Mouse (Mus musculus): ENCODE results near the gene Hipk1. TPM values are rescaled to one million over a fixed set of nuclear protein-coding genes. Genes with fewer than 3 reads are reported as not detected.
A peak's percentile ranks its signal among the peaks of the same experiment; 100 is the strongest.
"Not testable (repeated sequence)": the region's sequence is repeated elsewhere in the genome, so short reads cannot be mapped to it uniquely, and the experiment has no call there.

Hipk1 gene
- total RNA-seq (2021), result 10 to 100 TPM; 69.6 to 76.7 TPM
- long read RNA-seq, experiment 1, full-length matches to known transcripts, result 5 of 21 reads
- long read RNA-seq, experiment 1, partial matches to known transcripts, result 5 of 21 reads
- long read RNA-seq, experiment 1, other reads (novel, unspliced or antisense), result 11 of 21 reads
- long read RNA-seq, experiment 2, partial matches to known transcripts, result 4 of 18 reads
- long read RNA-seq, experiment 2, other reads (novel, unspliced or antisense), result 13 of 18 reads

DNA sequence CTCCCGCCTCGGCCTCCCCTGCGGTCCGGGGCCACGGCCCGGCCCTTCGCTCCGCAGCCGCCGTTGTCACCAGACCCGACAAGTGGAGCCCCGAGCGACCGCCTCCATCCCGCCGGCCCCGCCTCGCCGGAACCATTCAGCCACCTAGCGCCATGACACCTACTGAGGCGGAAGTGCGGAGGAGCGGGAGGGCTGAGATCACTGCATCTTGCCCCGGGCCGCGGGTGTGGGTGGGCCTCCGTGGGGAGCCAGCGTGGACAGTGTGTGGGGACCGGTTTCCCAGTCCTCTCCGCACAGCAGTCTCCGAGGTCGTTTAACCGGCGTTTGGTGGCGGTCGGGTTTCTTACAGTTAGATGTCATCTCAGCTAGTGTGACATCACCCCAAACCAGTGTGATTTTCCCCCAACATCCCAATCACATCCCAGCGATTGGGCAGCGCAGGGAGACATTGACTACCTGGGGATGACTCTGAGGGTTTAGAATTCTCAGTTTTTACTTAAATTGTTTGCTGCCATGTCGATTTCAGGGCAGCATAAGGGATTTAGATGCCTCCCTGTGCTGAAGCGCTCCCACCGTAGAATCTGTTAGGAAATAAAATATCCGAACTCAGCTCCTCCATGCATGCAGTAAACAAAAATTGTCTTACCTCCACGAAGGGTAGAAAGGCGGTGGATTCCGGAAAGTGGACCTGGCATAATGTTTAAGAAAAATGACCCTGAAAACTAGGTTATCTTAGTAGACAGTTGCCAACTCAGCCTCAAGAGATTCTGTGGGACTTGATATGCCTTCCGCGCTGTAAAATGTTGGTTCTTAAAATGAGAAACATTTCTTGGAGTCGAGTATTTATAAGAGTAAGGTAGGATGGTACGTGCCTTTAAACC lies at the start of gene Hipk1:
Gene Hipk1 (minus strand): TSS at position 334 of the 881 bp plus-strand sequence.
- DNase-seq (ENCODE audit: low spot score in 2 of 2), result peak; percentile 86 to 94

DNA sequence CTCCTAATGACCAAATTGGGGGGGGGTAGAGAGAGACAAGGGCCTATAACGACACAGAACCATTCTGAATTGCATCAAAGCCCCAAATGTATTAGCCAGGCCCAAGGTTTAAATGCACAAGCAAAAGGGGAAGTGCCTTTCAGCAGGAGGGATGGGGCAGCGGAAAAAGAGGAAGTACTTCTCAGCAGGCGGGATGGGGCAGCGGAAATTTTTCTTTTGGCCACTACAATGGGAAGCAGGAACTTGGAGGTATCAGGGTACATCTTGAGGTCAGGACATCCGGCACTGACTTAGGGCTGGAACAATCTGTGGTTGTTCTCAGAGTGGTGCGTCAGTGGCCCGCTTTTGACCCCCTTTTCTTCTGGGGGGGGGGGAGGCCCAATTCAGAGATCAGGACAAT lies 49.6 kb upstream of the Hipk1 start:
- DNase-seq (ENCODE audit: low spot score in 2 of 2), result not testable (repeated sequence)

DNA sequence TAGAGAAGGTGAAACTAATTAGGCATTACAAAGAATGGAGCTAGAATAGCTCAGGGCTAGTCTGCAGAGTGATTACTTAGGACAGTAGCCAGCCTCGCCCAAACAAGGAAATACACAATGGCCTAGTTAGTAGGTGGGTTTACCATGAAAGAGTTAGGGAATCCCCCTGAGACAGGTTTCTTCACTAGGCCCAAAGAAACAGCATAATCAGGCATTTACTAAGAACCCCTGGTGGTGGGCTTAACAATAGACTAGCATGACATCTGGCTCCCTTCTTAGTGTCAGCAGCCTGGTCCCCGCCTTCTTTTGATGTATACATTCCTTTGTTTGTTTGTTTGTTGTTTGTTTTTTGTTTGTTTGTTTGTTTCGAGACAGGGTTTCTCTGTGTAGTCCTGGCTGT lies 48.8 kb upstream of the Hipk1 start:
- DNase-seq (ENCODE audit: low spot score in 2 of 2), result not testable (repeated sequence)

DNA sequence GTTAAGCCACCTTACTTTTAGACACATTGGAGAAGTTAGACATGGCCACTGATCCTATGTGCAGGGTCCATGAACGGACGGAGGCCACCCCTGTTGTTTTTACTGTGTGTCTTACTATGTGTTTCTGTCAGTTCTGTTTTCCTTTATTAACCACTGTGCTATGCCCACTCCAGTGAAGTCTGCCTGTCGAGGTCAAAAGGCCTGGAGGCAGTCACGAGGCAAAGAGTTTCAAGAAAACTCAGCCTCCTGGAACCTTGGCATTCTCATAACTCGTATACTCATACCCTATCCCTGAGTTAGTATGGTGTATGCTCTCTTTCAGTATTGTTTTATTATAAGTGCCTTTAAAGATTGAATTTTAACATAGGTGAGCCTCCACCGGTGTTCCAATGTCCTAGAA lies 48.3 kb upstream of the Hipk1 start:
- DNase-seq (ENCODE audit: low spot score in 2 of 2), result no peak

DNA sequence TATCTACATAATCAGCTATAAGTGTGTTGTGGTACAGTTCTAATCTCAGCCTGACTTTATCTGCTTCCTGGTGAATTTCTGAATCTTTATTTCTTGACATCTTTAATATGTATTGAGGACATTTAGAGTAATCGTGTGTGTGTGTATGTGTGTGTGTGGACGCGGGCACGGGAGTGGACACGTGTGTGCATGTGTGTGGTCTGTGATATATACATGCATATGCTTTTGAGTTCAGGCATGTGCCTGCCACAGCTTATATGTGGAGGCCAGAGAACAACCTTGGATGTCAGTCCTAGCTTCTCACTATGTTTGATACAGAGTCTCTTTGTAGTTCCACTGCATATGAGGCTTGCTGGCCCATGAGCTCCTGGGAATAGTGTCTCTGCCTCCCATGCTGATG lies 45.1 kb upstream of the Hipk1 start:
- DNase-seq (ENCODE audit: low spot score in 2 of 2), result no peak

DNA sequence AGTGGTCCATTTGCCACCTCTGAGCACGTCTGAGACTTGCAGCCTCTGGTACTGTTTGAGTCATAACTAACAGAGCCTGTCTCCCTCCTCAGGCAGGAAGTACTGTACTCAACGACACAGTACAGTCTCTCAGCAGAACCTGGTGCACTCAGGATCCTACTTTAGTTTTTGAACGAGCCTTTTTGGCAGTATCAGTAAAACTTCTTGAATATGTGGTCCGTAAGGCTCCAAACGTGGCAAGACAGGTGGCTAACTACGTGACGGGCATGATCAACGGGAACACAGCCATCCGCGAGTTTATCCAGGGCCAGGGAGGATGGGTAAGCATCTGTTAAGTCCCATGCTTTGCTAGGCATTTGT lies 44.6 kb upstream of the Hipk1 start:
- no peak for DNase-seq (ENCODE audit: low spot score in 2 of 2)

DNA sequence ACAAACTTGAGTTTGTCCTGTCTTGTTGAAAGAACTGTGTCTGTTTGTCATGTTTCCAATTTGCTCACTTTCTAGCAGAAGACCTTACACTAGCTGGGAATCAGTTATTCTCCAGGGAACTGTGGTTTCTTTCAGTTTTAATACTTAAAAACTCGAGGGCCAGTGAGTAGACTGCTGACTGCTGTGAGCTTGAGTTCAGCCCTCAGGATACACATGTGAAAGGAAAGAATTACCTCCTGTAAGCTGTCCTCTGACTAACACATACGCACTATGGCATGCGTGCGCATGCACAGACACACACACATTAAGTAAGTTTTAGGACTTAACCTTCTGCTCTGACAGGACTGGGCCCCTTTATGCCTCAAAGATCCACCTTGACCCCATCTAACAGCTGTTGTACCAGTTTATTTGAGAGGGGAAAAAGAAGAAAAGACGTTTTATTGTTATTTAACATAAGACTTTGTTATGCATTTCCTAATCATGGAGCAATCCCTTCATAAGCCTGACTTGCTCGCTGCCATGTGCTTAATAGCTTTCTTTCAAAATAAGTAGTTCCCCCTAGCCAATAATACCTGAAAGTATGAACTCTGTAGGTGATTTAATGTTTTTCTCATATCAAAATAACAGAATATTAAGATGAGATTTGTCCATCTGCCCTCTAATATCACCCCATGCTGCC lies 44.0 kb upstream of the Hipk1 start:
- DNase-seq (ENCODE audit: low spot score in 2 of 2), result no peak

DNA sequence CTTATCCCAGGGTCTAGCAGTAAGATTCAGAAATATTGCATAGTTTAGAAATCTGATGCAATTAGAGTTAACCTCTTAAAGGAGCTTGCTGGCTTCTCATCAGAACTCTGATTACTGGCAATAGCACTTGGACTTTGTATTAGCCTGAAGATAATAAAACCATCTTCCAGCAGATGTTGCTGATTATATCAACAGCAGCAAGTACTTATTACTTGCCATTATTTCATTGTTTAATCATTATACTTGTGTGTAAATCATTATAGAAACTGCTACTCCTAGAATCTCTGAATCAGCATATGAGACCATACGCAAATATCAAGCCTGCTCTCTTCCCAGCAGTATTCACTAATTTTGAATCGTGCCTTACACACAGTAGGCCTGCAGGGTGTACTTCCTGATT lies 42.6 kb upstream of the Hipk1 start:
- no peak for DNase-seq (ENCODE audit: low spot score in 2 of 2)

DNA sequence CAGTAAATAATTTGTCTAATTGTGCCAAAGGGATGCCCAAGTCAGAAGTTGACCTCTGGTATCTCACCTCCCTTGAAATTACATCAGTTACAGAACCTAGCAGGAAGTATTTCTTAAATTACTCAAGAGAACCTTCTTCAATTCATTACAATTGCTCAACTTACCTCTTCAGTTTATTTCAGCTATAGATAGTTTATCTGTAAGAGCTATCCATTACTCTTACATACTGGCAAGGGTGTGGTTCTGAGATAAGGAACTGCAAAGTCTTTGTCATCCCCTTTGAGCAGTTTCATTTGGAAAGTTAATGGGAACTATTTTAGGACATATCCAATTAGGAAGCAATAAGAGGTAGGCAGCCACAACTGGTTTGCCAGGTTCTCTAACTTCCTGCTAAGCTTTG lies 41.1 kb upstream of the Hipk1 start, which contains the start of gene Bcl2l15:
Gene Bcl2l15 (plus strand): TSS at position 176 of the 400 bp plus-strand sequence.
- no peak for DNase-seq (ENCODE audit: low spot score in 2 of 2)

DNA sequence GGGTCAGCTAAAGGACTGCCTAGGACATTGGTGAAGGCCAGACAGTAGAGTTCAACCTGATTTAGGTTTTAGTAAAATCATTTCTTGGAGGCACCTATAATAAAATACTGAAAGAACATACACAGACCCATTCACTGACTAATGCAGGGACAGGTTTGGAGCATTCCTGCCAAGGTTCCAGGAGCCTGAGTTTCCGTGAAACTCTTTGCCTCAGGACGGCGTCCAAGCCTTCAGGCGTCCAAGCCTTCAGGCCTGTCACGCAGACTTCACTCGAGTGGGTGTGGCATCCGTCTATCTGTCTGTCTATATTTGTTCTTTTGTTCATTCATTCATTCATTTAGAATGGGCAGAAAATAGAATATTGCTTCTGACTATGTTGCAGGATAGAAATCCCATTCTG lies 39.8 kb upstream of the Hipk1 start:
- DNase-seq (ENCODE audit: low spot score in 2 of 2), result no peak

DNA sequence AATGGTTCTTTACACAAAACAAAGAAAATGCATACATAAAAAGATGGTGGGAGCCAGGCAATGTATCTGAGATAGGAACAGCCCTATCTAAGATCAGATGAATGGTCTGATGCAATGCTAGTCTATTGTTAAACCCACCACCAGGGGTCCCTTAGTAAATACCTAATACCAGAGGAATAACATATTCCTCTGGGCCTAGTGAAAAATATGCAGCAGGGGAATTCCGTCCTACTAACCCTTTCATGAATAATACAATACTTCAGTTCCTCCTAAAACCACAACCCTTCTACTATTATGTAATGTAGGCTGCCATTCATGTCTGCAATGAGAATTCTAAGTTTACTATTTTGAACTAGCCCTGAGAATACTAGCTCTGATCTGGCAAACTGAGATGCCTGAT lies 39.3 kb upstream of the Hipk1 start:
- not testable (repeated sequence) for DNase-seq (ENCODE audit: low spot score in 2 of 2)

DNA sequence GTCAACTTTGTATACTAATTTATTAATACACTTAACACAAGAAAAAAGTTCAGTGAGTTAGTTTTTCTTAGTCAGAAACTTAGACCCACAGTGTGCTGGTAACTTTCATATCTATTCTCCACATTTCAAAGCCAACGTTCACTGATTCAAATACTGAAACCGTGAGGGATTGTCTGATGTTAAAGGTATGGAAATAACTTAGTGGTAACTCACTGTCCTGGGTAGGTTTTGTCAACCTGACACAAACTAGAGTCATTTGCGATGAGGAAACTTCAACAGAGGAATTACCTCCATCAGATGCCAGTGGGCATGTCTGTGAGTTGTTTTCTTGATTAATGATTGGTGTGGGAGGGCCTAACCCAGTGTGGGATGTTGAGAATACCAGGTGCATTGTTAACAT lies 37.7 kb upstream of the Hipk1 start:
- no peak for DNase-seq (ENCODE audit: low spot score in 2 of 2)

DNA sequence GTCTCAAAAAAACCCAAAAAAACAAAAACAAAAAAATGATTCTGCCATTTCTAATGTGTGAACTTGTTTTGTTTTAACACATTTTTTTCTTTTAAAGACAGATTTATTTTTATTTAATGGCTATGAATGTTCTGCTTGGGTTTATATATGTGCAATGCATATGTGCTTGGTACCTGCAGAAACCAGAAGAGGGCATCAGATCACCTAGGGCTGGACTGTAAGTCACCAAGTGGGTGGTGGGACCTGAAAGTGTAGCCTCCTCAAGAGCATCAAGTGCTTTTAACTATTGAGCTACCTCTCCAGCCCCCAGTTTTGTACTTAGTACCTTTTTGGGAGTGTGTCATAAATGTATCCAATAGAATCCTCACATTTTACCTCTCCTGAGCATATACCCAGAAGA lies 36.2 kb upstream of the Hipk1 start:
- no peak for DNase-seq (ENCODE audit: low spot score in 2 of 2)

DNA sequence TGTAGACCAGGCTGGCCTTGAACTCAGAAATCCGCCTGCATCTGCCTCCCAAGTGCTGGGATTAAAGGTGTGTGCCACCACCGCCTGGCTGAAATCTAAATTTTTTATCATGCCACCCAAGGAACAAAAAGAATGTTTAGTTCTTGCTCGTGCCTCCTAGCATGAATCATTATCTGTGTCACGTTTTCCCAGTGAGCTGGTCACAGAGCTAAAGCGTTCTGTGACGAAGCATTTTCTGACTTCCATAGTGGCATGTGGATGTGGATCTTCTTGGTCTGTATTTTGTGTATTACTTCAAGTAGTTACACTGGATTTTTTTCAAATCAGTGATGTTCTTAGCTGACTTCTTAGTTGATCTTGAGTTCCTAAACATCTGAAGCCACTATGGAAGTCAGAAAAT lies 19.6 kb upstream of the Hipk1 start:
- no peak for DNase-seq (ENCODE audit: low spot score in 2 of 2)

DNA sequence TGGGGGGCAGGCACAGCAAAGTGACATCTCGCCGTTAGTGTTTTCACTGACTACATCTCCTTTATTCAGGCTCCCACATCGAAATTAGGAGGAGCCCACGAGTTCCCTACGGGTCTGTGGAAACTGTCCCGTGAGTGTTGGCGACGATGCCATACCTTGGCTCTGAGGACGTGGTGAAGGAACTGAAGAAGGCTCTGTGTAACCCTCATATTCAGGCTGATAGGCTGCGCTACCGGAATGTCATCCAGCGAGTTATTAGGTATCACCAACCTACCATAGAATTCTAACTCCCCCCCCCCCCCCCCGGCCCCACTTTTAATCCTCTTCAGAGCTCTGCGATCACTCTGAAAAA lies 18.4 kb upstream of the Hipk1 start:
- no peak for DNase-seq (ENCODE audit: low spot score in 2 of 2)

DNA sequence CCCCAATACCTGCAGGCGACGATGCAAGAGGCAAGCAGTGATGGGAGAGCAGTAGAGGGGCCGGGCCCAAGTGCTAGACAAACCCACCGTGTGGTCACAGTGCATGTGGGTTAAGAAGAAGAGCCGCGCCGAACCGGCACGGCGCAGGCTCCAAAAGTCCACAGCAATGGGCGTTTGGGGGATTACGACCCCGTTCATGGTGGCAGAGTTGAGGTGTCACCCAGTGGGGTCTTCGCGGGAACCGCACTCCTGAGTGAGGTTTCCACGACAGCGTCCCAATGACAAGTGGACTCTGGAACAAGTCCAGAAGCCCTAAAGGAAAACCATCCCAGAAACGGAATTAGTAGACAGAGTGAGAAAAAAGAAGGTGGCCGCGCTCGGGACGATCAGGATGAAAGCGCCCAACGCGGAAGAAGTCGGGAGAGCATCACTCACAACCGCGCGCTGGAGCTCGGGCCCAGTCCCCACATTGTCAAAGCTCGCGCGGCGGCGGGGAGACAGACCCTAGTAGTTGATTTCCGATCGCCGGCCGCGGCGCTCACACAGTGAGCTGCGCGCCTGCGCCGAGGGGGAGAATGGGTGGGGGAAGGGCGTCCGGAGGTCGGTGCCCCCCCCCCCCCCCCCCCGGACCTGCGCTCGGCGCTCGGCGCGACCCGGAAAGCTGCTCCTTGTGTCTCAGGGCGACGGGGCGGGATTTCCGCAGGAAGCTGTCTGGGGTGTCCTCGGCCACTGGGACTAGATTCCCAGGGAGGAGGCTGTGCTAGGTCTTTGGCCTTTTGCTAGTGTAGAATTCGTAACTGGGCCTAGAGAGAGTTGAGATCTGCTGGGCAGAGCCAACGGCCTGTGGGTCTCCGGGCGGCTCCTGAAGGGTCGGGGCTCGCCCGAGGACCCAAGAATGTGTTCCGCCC lies 17.8 kb upstream of the Hipk1 start, which contains the start of the genes Dclre1b, Ap4b1 and Gm43064:
Gene Dclre1b (minus strand): TSS at position 554 of the 908 bp plus-strand sequence.
Gene Ap4b1 (plus strand): TSS at position 630 of the 908 bp plus-strand sequence.
Gene Gm43064 (plus strand): TSS at position 683 of the 908 bp plus-strand sequence.
- DNase-seq (ENCODE audit: low spot score in 2 of 2), result peak; percentile 83 to 94

DNA sequence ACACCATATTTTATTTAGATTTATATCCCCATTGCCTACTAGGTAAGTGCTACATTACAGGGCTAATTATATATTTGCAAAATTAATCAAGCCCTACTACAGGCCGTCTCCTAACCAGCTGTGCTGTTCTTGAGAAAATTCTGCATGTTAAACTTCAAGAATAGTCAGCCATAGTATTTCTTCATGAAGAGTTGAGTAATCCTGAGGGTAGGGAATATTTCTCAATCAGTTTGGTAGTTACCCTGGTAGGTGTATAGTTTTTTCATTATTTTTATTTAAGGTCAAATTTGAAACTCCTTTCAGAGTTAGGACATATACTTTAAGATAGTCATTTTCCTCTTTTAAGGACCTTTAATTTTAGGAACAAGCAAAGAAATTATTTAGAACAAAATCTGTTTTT lies 14.3 kb upstream of the Hipk1 start:
- DNase-seq (ENCODE audit: low spot score in 2 of 2), result no peak

DNA sequence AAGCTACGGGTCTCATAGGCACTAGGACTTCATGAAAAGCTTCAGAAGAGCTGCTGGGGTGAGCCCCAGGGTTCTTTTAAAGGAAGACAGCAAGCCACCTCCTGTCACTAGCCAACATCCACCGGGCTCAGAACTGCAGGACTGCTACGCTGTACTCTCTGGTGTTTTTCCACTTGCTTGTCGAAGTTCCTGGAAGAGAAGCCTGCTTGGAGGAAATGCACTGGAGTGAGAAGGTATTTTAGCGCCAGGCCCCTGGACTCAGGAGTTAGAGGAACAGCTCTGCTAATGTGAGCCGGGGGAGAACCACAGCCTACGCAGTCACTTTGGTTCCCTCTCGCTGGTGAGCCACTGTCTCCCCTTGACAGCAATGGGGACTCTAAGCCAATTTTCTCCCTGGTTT lies 11.5 kb upstream of the Hipk1 start:
- DNase-seq (ENCODE audit: low spot score in 2 of 2), result no peak

DNA sequence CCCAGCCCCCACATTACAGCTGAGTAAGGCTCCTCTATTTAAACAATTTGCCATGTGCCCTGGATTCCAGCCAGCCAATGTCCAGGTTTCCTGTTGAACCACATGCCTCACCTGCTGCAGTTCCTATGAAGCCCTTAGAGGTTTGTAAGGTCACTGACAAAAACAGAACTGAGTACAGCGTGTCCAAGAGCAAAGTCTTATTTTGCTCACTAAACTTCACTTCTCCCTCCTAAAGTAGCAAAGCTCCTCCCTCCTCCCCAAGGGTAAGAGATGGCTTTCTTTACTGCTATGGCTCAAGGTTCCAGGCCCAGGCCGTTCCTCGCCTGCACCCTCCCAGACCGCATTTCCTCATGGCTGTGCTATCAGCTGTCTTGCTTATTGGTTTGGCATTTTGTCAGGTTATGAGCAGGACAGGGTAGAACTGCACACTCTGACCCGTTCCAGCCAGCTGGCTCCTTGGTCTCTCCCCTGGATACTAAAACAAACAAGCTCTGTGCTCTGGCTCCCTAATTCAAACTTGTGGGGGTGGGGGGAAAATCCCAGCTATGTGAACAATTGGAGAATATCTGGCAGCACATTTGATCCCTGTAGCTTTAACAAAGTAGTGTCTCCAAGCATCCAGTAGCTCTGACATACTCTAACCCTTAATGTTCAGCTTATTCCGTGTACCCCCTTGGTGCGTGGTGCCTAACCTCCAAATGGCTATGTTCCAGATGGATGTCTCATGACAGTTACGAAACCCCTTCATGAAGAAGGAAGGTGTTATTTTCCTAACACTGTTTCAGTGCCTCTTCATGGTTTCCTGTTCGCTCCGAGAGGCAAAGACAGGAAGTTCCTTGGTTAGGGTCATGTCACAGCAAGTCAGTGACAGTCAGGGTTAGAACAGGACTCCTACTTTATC lies 10.5 kb upstream of the Hipk1 start:
- peak; percentile 29 to 65 for DNase-seq (ENCODE audit: low spot score in 2 of 2)

DNA sequence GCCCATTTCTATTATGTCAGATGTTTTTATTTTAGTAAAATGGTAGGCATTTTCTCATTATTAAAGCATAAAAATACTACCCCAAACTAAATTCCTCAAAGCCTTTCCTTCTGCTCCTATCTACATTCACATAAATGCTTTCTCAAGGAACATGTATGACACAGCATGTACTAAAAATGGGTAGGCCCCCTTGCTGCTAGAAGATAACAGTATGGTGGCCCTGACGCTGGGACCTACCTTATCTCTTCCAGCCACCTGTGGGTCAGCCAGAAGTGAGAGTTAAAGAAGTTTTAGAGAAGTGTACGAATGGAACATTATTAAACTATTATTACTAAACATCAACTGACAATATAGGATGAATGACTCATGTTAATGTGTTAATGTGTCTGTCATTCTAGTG lies 8.1 kb upstream of the Hipk1 start:
- DNase-seq (ENCODE audit: low spot score in 2 of 2), result no peak

Measured in gastrocnemius, postnatal 4 days (tissue).